Mouse (Mus musculus): ENCODE data around the gene Slitrk4. TPM values are rescaled to one million over a fixed set of nuclear protein-coding genes. Genes with fewer than 3 reads are reported as not detected.

Slitrk4 gene
- total RNA-seq (2023), result not detected

GRCm38 (mm10) chrX:64276290-64277125 lies at the start of gene Slitrk4:
TSS of gene Slitrk4 (minus strand) at chrX:64276996.

Other genes starting within 250 kb of the Slitrk4 start
- not detected for gene Gm6760, start 124.8 kb downstream of the Slitrk4 start, total RNA-seq (2023)
- not detected for gene 3830417A13Rik, start 103.4 kb downstream of the Slitrk4 start, total RNA-seq (2023)

Measured in monocyte, adult 59 days (primary cell).